Mouse (Mus musculus) ES-Bruce4 (cell line): ENCODE measurements around the gene Ccdc175. TPM values are rescaled to one million over a fixed set of nuclear protein-coding genes. Genes with fewer than 3 reads are reported as not detected.

Experiments used
- H3K27ac ChIP-seq: 2 replicates; pipeline ENCODE4 v1.5.1; 2012; ENCODE audit warnings: low read length, inconsistent platforms; ENCODE audit not compliant: insufficient read depth
- H3K27me3 ChIP-seq: 2 replicates; pipeline ENCODE4 v1.6.1; 2012; ENCODE audit warnings: mild to moderate bottlenecking, low read length, inconsistent platforms; ENCODE audit not compliant: control insufficient read depth, poor library complexity, insufficient read depth, severe bottlenecking
- H3K36me3 ChIP-seq: 2 replicates; pipeline ENCODE4 v1.6.1; 2012; ENCODE audit warnings: inconsistent platforms, mild to moderate bottlenecking, low read length, moderate library complexity; ENCODE audit not compliant: control insufficient read depth, poor library complexity, insufficient read depth, severe bottlenecking
- H3K4me1 ChIP-seq: one replicate; pipeline ENCODE4 v1.8.1; 2011; ENCODE audit warnings: low read length; ENCODE audit not compliant: control insufficient read depth, insufficient read depth
- H3K4me3 ChIP-seq: 2 replicates; pipeline ENCODE4 v1.5.1; 2011; ENCODE audit warnings: low read depth, mild to moderate bottlenecking, low read length
- H3K9ac ChIP-seq: 2 replicates; pipeline ENCODE4 v1.6.1; 2012; ENCODE audit warnings: low read depth, mild to moderate bottlenecking, inconsistent platforms; ENCODE audit not compliant: poor library complexity, severe bottlenecking
- H3K9me3 ChIP-seq: replicated peaks from 2 replicates; pipeline ENCODE4 v1.6.1; 2012; ENCODE audit warnings: mild to moderate bottlenecking, low read length, inconsistent platforms; ENCODE audit not compliant: control insufficient read depth, poor library complexity, insufficient read depth, severe bottlenecking
- CTCF ChIP-seq: IDR thresholded peaks from one replicate; pipeline ENCODE4 v1.8.1; 2011; ENCODE audit warnings: low read depth, low read length
- EP300 ChIP-seq: IDR thresholded peaks from 2 replicates; pipeline ENCODE4 v1.6.1; 2011; ENCODE audit warnings: low read depth, low read length; ENCODE audit not compliant: insufficient read depth
- POLR2A ChIP-seq: IDR thresholded peaks from one replicate; pipeline ENCODE4 v1.8.1; 2011; ENCODE audit warnings: low read length; ENCODE audit not compliant: insufficient read depth
- polyA plus RNA-seq: library from polyadenylated mRNA; stranded (reverse); fragments of >200 nt; gene quantifications from 2 replicates; pipeline ENCODE4 v1.2.4, GENCODE M21; 2011; ENCODE audit warnings: low read depth; ENCODE audit not compliant: missing spikeins, insufficient read depth, insufficient read length

Ccdc175 gene
- polyA plus RNA-seq, 1 experiment: not detected

- Histone ChIP-seq H3K4me1 (no peaks in the 10 kb centered on the region), H3K4me3 (peak overlapping the region; percentile 10; the same call in 1 of the 2 replicates), H3K9ac (no peak overlapping the region), H3K27ac (no peak overlapping the region), H3K27me3 (no peaks in the 10 kb centered on the region), H3K36me3 (no peaks in the 10 kb centered on the region), H3K9me3 (no peaks in the 10 kb centered on the region)
- TF ChIP-seq CTCF (no peak), EP300 (no peak), POLR2A (no peak)
Measured at GRCm38 (mm10) chr12:72115686-72116345, 69.0 kb downstream of the Ccdc175 start.

- no peaks in the 10 kb centered on the region for H3K27me3 ChIP-seq
Measured at GRCm38 (mm10) chr12:72115126-72115525, 69.7 kb downstream of the Ccdc175 start.

GRCm38 (mm10) chr12:72104525-72105281, 80.1 kb downstream of the Ccdc175 start:
- Histone ChIP-seq H3K27me3 (no peaks in the 10 kb centered on the region), H3K27ac (no peak overlapping the region), H3K9ac (no peak overlapping the region), H3K4me3 (no peak overlapping the region), H3K36me3 (peaks cover 5% of the 10 kb centered on the region), H3K4me1 (no peaks in the 10 kb centered on the region), H3K9me3 (no peaks in the 10 kb centered on the region)
- TF ChIP-seq EP300 (no peak), POLR2A (no peak)

More at GRCm38 (mm10) chr12:72115126-72115525, 69.7 kb downstream of the Ccdc175 start:
- TF ChIP-seq POLR2A: no peak
- no peak overlapping the region for H3K4me3 ChIP-seq
- no peaks in the 10 kb centered on the region for H3K36me3 ChIP-seq
- H3K9me3 ChIP-seq: no peaks in the 10 kb centered on the region
- H3K4me1 ChIP-seq: no peaks in the 10 kb centered on the region
- no peak overlapping the region for H3K27ac ChIP-seq
- no peak overlapping the region for H3K9ac ChIP-seq

- Histone ChIP-seq H3K36me3 (peaks cover 5% of the 10 kb centered on the region), H3K27me3 (no peaks in the 10 kb centered on the region), H3K9me3 (no peaks in the 10 kb centered on the region), H3K27ac (no peak overlapping the region), H3K9ac (no peak overlapping the region), H3K4me3 (no peak overlapping the region), H3K4me1 (no peaks in the 10 kb centered on the region)
- TF ChIP-seq CTCF (no peak), POLR2A (no peak), EP300 (no peak)
Measured at GRCm38 (mm10) chr12:72104027-72104426, 80.8 kb downstream of the Ccdc175 start.

GRCm38 (mm10) chr12:72102776-72103175, 82.1 kb downstream of the Ccdc175 start:
- Histone ChIP-seq H3K4me3 (no peak overlapping the region), H3K9me3 (no peaks in the 10 kb centered on the region), H3K27ac (no peak overlapping the region), H3K9ac (no peak overlapping the region), H3K27me3 (no peaks in the 10 kb centered on the region), H3K4me1 (no peaks in the 10 kb centered on the region), H3K36me3 (peaks cover 10% of the 10 kb centered on the region)
- TF ChIP-seq CTCF (no peak), EP300 (no peak), POLR2A (no peak)

GRCm38 (mm10) chr12:72096966-72097365, 87.9 kb downstream of the Ccdc175 start:
- Histone ChIP-seq H3K9me3 (no peaks in the 10 kb centered on the region), H3K4me3 (no peak overlapping the region), H3K9ac (no peak overlapping the region), H3K4me1 (no peaks in the 10 kb centered on the region), H3K27ac (no peak overlapping the region), H3K36me3 (peaks cover 47% of the 10 kb centered on the region), H3K27me3 (no peaks in the 10 kb centered on the region)
- TF ChIP-seq CTCF: no peak
- TF ChIP-seq POLR2A: no peak
- no peak for TF ChIP-seq EP300
